Mouse (Mus musculus) thymus, adult 2 months (tissue): ENCODE data around the gene Ccdc97. TPM values are rescaled to one million over a fixed set of nuclear protein-coding genes. Genes with fewer than 3 reads are reported as not detected.

Source experiments
- DNase-seq: peaks from one replicate; pipeline ENCODE4 v3.0.0; 2021
- H3K27ac ChIP-seq: fragments of 200-500 bp; 2 replicates; pipeline ENCODE4 v1.5.1; 2012; ENCODE audit warnings: low read length, control low read depth; ENCODE audit not compliant: control insufficient read depth, insufficient read depth
- H3K27me3 ChIP-seq: fragments of 200-500 bp; 2 replicates; pipeline ENCODE4 v1.6.1; 2012; ENCODE audit warnings: mild to moderate bottlenecking, low read length, moderate library complexity, mixed read lengths; ENCODE audit not compliant: control insufficient read depth, insufficient read depth
- H3K36me3 ChIP-seq: fragments of 200-500 bp; 2 replicates; pipeline ENCODE4 v1.6.1; 2012; ENCODE audit warnings: mild to moderate bottlenecking, low read length, moderate library complexity; ENCODE audit not compliant: control insufficient read depth, insufficient read depth
- H3K4me1 ChIP-seq: fragments of 200-500 bp; replicated peaks from 2 replicates; pipeline ENCODE4 v1.6.1; 2012; ENCODE audit warnings: low read length; ENCODE audit not compliant: control insufficient read depth, insufficient read depth
- H3K4me3 ChIP-seq: fragments of 200-500 bp; 2 replicates; pipeline ENCODE4 v1.5.1; 2012; ENCODE audit warnings: mild to moderate bottlenecking, low read length, control low read depth, moderate library complexity; ENCODE audit not compliant: control insufficient read depth, insufficient read depth
- CTCF ChIP-seq: fragments of 200-500 bp; IDR thresholded peaks from 2 replicates; pipeline ENCODE4 v1.5.1; 2012; ENCODE audit warnings: mild to moderate bottlenecking, control low read depth, low read length, moderate library complexity, borderline replicate concordance; ENCODE audit not compliant: control insufficient read depth, poor library complexity, insufficient read depth; ENCODE audit errors: extremely low read depth
- POLR2A ChIP-seq: fragments of 200-500 bp; IDR thresholded peaks from 2 replicates; pipeline ENCODE4 v1.6.1; 2012; ENCODE audit warnings: mild to moderate bottlenecking, low read length, control low read depth, moderate library complexity; ENCODE audit not compliant: control insufficient read depth, poor library complexity, insufficient read depth; ENCODE audit errors: extremely low read depth
- WGBS: fragments of 180-500 bp; shearing (Covaris S2); methylation state at CpG from one replicate; pipeline ENCODE4 v1.1.7; 2018; 5-methylcytosine and 5-hydroxymethylcytosine counted together
- polyA plus RNA-seq: library from polyadenylated mRNA; depleted of rRNA; stranded (reverse); fragments of >200 nt; gene quantifications from 2 replicates; pipeline ENCODE4 v1.2.3, GENCODE M21; 2012

Gene Ccdc97
- polyA plus RNA-seq, 1 experiment, result 184 TPM

DNA sequence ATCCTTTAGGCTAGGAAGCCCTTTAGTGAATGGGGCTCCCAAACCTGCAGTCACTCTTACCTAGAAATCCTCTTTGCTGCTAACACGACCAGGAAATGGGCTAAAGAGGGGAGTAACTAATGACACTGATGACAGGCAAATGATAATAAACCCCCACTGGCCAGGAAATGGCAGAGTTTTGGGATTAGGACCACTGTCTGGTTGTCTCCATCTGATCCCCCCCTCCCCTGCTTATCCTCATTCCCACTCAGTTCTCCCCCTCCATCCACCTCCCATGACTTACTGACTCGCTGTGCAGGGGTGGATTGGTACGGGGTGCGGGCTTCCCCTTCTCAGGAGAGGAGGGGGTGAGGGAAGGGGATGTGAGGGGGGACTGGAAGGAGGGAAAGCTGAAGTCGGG, 28.8 kb downstream of the Ccdc97 start:
- DNase-seq, result no peak
- Histone ChIP-seq H3K4me3 (peak overlapping the region; percentile 82), H3K27ac (peak overlapping the region; percentile 64), H3K27me3 (no peaks in the 10 kb centered on the region), H3K4me1 (peaks cover 28% of the 10 kb centered on the region), H3K36me3 (peaks cover 27% of the 10 kb centered on the region)
- WGBS, result 60% methylated on average over 5 of the region's 5 CpGs
- TF ChIP-seq POLR2A (no peak), CTCF (no peak)

DNA sequence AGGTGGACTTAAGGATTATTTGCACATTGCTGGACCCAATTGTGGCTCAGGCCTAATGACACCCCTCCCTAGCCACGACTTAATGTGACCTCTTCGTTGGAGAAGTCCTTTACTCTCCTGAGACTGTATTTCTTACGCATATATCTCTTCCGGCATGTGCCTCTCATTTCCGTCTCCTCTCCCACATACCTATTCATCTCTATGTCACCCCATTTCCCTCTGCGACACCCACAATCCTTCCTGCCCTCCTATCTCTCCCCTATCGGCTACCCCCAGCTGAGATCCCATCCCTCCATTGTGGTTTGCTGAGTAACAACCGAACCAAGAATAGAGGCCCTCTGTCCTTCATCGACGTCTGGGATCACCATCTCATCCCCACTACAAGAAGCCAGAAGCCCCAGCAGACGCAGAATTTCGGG, 29.3 kb downstream of the Ccdc97 start:
- DNase-seq, result no peak
- TF ChIP-seq CTCF (no peak), POLR2A (no peak)
- H3K36me3 ChIP-seq, result peaks cover 23% of the 10 kb centered on the region
- H3K4me3 ChIP-seq, result peak overlapping the region; percentile 82
- WGBS, result 4% methylated on average over 12 of the region's 12 CpGs
- peaks cover 32% of the 10 kb centered on the region for H3K4me1 ChIP-seq
- H3K27ac ChIP-seq, result peak overlapping the region; percentile 64
- H3K27me3 ChIP-seq, result no peaks in the 10 kb centered on the region

DNA sequence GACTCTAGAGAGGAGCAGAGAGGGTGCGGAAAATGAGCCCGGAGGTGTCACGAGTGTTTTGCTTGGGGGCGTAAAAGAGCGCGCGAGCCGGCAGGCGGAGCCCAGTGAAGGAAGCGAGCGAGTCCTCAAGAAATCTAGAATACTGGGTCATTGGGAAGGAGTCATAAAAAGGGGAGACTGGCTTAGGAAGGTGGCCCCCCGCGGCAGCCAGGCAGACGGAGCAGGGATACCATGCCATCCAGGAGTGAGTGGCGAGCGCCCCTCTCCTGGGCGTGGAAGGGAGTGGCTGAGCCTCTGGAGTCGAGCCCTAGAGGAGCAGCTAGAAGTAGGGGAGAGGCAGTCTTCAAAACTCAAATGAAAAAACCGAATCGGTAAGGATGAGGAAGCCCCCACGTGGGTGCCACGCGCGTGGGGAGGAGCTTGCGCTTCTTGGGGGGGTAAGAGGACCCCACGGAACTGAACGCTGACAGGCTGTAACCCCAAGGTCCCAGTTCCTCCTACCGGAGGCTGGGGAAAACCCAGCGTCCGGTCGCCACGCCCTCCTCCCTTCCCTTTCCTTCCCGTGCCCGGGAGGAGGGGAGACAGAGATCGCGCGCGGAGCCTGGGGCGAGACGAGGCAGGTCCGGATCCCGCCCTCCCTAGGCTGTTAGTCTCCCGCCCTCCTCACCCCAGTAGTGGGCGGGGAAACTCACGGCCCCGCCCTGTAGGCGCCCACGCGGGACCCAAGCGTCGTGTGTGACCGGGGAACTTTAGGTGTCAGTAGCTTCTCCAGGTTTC, 29.9 kb downstream of the Ccdc97 start:
- DNase-seq, result peak; percentile 80
- peaks cover 38% of the 10 kb centered on the region for H3K4me1 ChIP-seq
- H3K27me3 ChIP-seq, result no peaks in the 10 kb centered on the region
- TF ChIP-seq CTCF (peak; percentile 25; the same call in 1 of the 2 replicates), POLR2A (no peak)
- H3K27ac ChIP-seq, result peak overlapping the region; percentile 64
- H3K4me3 ChIP-seq, result peak overlapping the region; percentile 82
- H3K36me3 ChIP-seq, result peaks cover 16% of the 10 kb centered on the region
- WGBS, result under 1% methylated on average over 52 of the region's 52 CpGs

DNA sequence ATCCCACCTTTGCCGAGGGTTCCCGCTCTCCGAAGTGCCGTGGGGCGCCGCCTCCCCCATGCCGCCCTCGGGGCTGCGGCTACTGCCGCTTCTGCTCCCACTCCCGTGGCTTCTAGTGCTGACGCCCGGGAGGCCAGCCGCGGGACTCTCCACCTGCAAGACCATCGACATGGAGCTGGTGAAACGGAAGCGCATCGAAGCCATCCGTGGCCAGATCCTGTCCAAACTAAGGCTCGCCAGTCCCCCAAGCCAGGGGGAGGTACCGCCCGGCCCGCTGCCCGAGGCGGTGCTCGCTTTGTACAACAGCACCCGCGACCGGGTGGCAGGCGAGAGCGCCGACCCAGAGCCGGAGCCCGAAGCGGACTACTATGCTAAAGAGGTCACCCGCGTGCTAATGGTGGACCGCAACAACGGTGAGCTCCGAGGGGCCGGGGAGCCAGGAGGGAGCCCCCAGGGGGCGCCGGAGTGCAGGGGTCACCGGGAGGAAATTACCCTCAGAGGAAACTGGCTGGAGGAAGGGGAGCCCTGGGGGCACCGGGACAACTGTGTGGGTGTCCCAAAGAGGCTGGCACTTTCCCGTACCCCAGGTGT, 31.0 kb downstream of the Ccdc97 start:
- H3K4me1 ChIP-seq, result peaks cover 49% of the 10 kb centered on the region
- peak; percentile 86 for DNase-seq
- no peak for TF ChIP-seq POLR2A
- TF ChIP-seq CTCF, result peak; percentile 78
- WGBS, result under 1% methylated on average over 47 of the region's 47 CpGs
- peak overlapping the region; percentile 84 for H3K27ac ChIP-seq
- peak overlapping the region; percentile 82 for H3K4me3 ChIP-seq
- H3K27me3 ChIP-seq, result no peaks in the 10 kb centered on the region
- H3K36me3 ChIP-seq, result peaks cover 7% of the 10 kb centered on the region

DNA sequence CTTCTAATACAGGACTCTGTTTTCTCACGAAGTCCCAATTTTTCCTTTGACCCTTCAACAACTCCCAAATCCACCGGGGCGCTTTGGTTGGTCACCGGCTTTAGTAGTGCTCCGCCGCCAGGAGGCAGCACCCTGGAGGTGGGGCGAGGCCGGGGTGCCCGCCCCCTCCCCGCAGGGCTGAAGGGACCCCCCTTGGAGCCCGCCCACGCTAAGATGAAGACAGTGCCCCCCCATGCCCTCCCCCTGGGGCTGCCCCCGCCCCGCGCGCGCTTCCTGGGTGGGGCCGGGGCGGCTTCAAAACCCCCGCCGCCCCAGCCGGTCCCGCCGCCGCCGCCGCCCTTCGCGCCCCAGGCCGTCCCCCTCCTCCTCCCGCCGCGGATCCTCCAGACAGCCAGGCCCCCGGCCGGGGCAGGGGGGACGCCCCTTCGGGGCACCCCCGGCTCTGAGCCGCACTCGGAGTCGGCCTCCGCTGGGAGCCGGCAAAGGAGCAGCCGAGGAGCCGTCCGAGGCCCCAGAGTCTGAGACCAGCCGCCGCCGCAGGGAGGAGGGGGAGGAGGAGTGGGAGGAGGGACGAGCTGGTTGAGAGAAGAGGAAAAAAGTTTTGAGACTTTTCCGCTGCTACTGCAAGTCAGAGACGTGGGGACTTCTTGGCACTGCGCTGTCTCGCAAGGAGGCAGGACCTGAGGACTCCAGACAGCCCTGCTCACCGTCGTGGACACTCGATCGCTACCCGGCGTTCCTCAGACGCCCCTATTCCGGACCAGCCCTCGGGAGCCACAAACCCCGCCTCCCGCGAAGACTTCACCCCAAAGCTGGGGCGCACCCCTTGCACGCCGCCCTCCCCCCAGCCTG, 32.0 kb downstream of the Ccdc97 start, which contains the start of gene Tgfb1:
TSS of gene Tgfb1 (plus strand) at position 323 of the 852 bp plus-strand sequence.
- Histone ChIP-seq H3K4me3 (peak within 1 kb of the TSS; percentile 82), H3K27ac (peak within 1 kb of the TSS; percentile 84), H3K36me3 (peaks cover under 1% of the 10 kb centered on the region; the same call in 1 of the 2 replicates), H3K4me1 (peaks cover 57% of the 10 kb centered on the region), H3K27me3 (no peaks in the 10 kb centered on the region)
- peak; percentile 49; the same call in 1 of the 2 replicates for TF ChIP-seq POLR2A
- TF ChIP-seq CTCF, result peak; percentile 85
- DNase-seq, result peak; percentile 90
- under 1% methylated on average over 69 of the region's 69 CpGs for WGBS

DNA sequence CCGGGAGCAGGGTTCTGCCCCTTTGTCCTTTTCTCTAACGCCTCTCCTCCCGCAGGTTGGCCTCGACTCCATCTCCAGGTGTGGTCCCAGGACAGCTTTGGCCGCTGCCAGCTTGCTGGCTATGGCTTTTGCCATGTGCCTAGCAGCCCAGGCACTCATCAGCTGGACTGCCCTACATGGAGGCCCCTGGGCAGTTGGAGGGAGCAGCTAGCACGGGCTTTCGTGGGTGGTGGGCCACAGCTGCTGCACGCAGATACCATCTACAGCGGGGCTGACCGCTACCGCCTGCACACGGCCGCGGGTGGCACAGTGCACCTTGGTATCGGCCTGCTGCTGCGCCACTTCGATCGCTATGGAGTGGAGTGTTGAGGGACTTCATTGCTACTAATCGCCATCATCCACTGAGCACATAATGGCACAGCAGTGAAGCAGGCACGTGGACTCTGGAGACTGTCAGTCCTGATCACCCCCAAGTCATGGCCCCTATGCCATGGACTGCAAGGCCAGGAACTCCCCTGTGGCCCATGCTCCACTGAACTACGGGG, 32.9 kb downstream of the Ccdc97 start:
- DNase-seq, result no peak
- H3K4me3 ChIP-seq, result peak overlapping the region; percentile 82
- peaks cover 66% of the 10 kb centered on the region for H3K4me1 ChIP-seq
- TF ChIP-seq CTCF (no peak), POLR2A (no peak)
- no peaks in the 10 kb centered on the region for H3K36me3 ChIP-seq
- 82% methylated on average over 21 of the region's 21 CpGs for WGBS
- peak overlapping the region; percentile 49 for H3K27ac ChIP-seq
- no peaks in the 10 kb centered on the region for H3K27me3 ChIP-seq
